Mouse (Mus musculus) CH12.LX (cell line): ENCODE results near the gene Cables2. TPM values are rescaled to one million over a fixed set of nuclear protein-coding genes. Genes with fewer than 3 reads are reported as not detected.

Experiments
- DNase-seq: peaks from one replicate; pipeline ENCODE4 v3.0.0-alpha.2; 2013; ENCODE audit errors: extremely low read depth
- H3K27ac ChIP-seq: 2 replicates; pipeline ENCODE4 v1.5.1; 2012; ENCODE audit warnings: low read depth, mild to moderate bottlenecking, control low read depth, moderate library complexity; ENCODE audit not compliant: insufficient read depth
- H3K27me3 ChIP-seq: replicated peaks from 2 replicates; pipeline ENCODE3; 2012; ENCODE audit warnings: inconsistent platforms
- H3K36me3 ChIP-seq, 2 experiments: replicated peaks in 1 of 2; 2 replicates each; pipeline versions ENCODE3 to v1.6.1; 2012; ENCODE audit warnings: inconsistent platforms in 1 of 2, low read length in 1 of 2, mild to moderate bottlenecking in 1 of 2, mixed read lengths in 1 of 2, moderate library complexity in 1 of 2; ENCODE audit not compliant: control insufficient read depth in 1 of 2, insufficient read depth in 1 of 2
- H3K4me1 ChIP-seq, 2 experiments: 2 replicates each; pipeline ENCODE4 v1.6.1; 2012; ENCODE audit warnings: inconsistent platforms in 1 of 2, moderate library complexity in 1 of 2; ENCODE audit not compliant: insufficient read depth in 2 of 2, control insufficient read depth in 1 of 2
- H3K4me2 ChIP-seq: 2 replicates; pipeline ENCODE4 v1.6.1; 2012; ENCODE audit warnings: low read depth, mild to moderate bottlenecking, control low read depth; ENCODE audit not compliant: poor library complexity, insufficient read depth, severe bottlenecking
- H3K4me3 ChIP-seq, 3 experiments: fragments of 150-350 bp in 1 of 3; sonication (generic) in 1 of 3; replicated peaks in 1 of 3; 2 replicates each; pipeline versions ENCODE3 to v1.5.1; 2011 to 2012; ENCODE audit warnings: low read depth in 2 of 3, low read length in 2 of 3, mild to moderate bottlenecking in 2 of 3, moderate library complexity in 2 of 3, control low read depth in 1 of 3, improper control_type of control experiment in 1 of 3, inconsistent platforms in 1 of 3, mixed read lengths in 1 of 3; ENCODE audit not compliant: poor library complexity in 1 of 3
- H3K79me2 ChIP-seq: replicated peaks from 2 replicates; pipeline ENCODE4 v1.6.1; 2012; ENCODE audit warnings: mild to moderate bottlenecking, moderate library complexity; ENCODE audit not compliant: control insufficient read depth, poor library complexity, insufficient read depth, severe bottlenecking; ENCODE audit errors: extremely low read depth
- H3K9ac ChIP-seq: 2 replicates; pipeline ENCODE4 v1.6.1; 2012; ENCODE audit warnings: low read depth, mild to moderate bottlenecking, control low read depth, moderate library complexity; ENCODE audit not compliant: insufficient read depth
- H3K9me3 ChIP-seq: replicated peaks from 2 replicates; pipeline ENCODE3; 2012; ENCODE audit warnings: low read length, inconsistent platforms, mixed read lengths
- BHLHE40 ChIP-seq: IDR thresholded peaks from 2 replicates; pipeline ENCODE4 v1.6.1; 2011; ENCODE audit warnings: mild to moderate bottlenecking, low read depth, low read length, improper control_type of control experiment
- CHD1 ChIP-seq: IDR thresholded peaks from 2 replicates; pipeline ENCODE4 v1.6.1; 2012; ENCODE audit warnings: low read depth, low read length, improper control_type of control experiment, inconsistent platforms
- CHD2 ChIP-seq: IDR thresholded peaks from 2 replicates; pipeline ENCODE4 v1.6.1; 2011; ENCODE audit warnings: low read length, improper control_type of control experiment
- ELF1 ChIP-seq: IDR thresholded peaks from 2 replicates; pipeline ENCODE4 v1.6.1; 2014; ENCODE audit warnings: low read depth, mild to moderate bottlenecking, inconsistent platforms, low read length, improper control_type of control experiment
- EP300 ChIP-seq: IDR thresholded peaks from 2 replicates; pipeline ENCODE4 v1.6.1; 2011; ENCODE audit warnings: low read length, improper control_type of control experiment
- ETS1 ChIP-seq: conservative IDR thresholded peaks from 2 replicates; pipeline ENCODE4 v1.6.1; 2012; ENCODE audit warnings: low read depth, mild to moderate bottlenecking, inconsistent platforms, low read length, improper control_type of control experiment, moderate library complexity
- GABPA ChIP-seq: IDR thresholded peaks from 2 replicates; pipeline ENCODE4 v1.6.1; 2012; ENCODE audit warnings: low read depth, low read length, improper control_type of control experiment, inconsistent platforms; ENCODE audit not compliant: insufficient replicate concordance
- HCFC1 ChIP-seq: IDR thresholded peaks from 2 replicates; pipeline ENCODE4 v1.6.1; 2012; ENCODE audit warnings: low read depth, mild to moderate bottlenecking, inconsistent platforms, low read length, improper control_type of control experiment
- IRF4 ChIP-seq: IDR thresholded peaks from 2 replicates; pipeline ENCODE4 v1.6.1; 2014; ENCODE audit warnings: low read depth, mild to moderate bottlenecking, inconsistent platforms, low read length, improper control_type of control experiment
- JUN ChIP-seq: IDR thresholded peaks from 2 replicates; pipeline ENCODE4 v1.6.1; 2011; ENCODE audit warnings: low read depth, mild to moderate bottlenecking, low read length, improper control_type of control experiment, moderate library complexity; ENCODE audit not compliant: insufficient read depth
- KAT2A ChIP-seq: IDR thresholded peaks from 2 replicates; pipeline ENCODE4 v1.6.1; 2012; ENCODE audit warnings: low read length, improper control_type of control experiment, inconsistent platforms; ENCODE audit not compliant: insufficient replicate concordance
- MAX ChIP-seq: IDR thresholded peaks from 2 replicates; pipeline ENCODE4 v1.6.1; 2011; ENCODE audit warnings: low read length, improper control_type of control experiment
- MAZ ChIP-seq: IDR thresholded peaks from 2 replicates; pipeline ENCODE4 v1.6.1; 2012; ENCODE audit warnings: low read depth, mild to moderate bottlenecking, inconsistent platforms, low read length, improper control_type of control experiment, moderate library complexity
- MEF2A ChIP-seq: IDR thresholded peaks from 2 replicates; pipeline ENCODE4 v1.6.1; 2014; ENCODE audit warnings: low read depth, mild to moderate bottlenecking, inconsistent platforms, low read length, improper control_type of control experiment, borderline replicate concordance
- MXI1 ChIP-seq: IDR thresholded peaks from 2 replicates; pipeline ENCODE4 v1.6.1; 2011; ENCODE audit warnings: mild to moderate bottlenecking, low read depth, low read length, improper control_type of control experiment
- NELFE ChIP-seq: IDR thresholded peaks from 2 replicates; pipeline ENCODE4 v1.6.1; 2011; ENCODE audit warnings: low read depth, low read length, improper control_type of control experiment
- PAX5 ChIP-seq: IDR thresholded peaks from 2 replicates; pipeline ENCODE4 v1.6.1; 2012; ENCODE audit warnings: low read length, inconsistent platforms, mixed read lengths
- POLR2A ChIP-seq: IDR thresholded peaks from 2 replicates; pipeline ENCODE4 v1.6.1; 2011; ENCODE audit warnings: low read depth, mild to moderate bottlenecking, improper control_type of control experiment, low read length
- POLR2AphosphoS2 ChIP-seq: IDR thresholded peaks from 2 replicates; pipeline ENCODE4 v1.6.1; 2011; ENCODE audit warnings: low read depth, low read length, improper control_type of control experiment
- RAD21 ChIP-seq: IDR thresholded peaks from 2 replicates; pipeline ENCODE4 v1.6.1; 2011; ENCODE audit warnings: low read depth, mild to moderate bottlenecking, low read length, improper control_type of control experiment, moderate library complexity
- RCOR1 ChIP-seq: conservative IDR thresholded peaks from 2 replicates; pipeline ENCODE4 v1.6.1; 2012; ENCODE audit warnings: low read depth, mild to moderate bottlenecking, inconsistent platforms, low read length, improper control_type of control experiment
- SMC3 ChIP-seq: IDR thresholded peaks from 2 replicates; pipeline ENCODE4 v1.6.1; 2011; ENCODE audit warnings: low read depth, low read length, improper control_type of control experiment
- TBP ChIP-seq: conservative IDR thresholded peaks from 2 replicates; pipeline ENCODE4 v1.6.1; 2011; ENCODE audit warnings: low read depth, low read length, improper control_type of control experiment
- TCF12 ChIP-seq: IDR thresholded peaks from 2 replicates; pipeline ENCODE4 v1.6.1; 2014; ENCODE audit warnings: low read depth, mild to moderate bottlenecking, inconsistent platforms, low read length, improper control_type of control experiment
- UBTF ChIP-seq: IDR thresholded peaks from 2 replicates; pipeline ENCODE4 v1.6.1; 2012; ENCODE audit warnings: low read depth, mild to moderate bottlenecking, inconsistent platforms, low read length, improper control_type of control experiment, moderate library complexity
- USF1 ChIP-seq: IDR thresholded peaks from 2 replicates; pipeline ENCODE4 v1.6.1; 2014; ENCODE audit warnings: low read depth, mild to moderate bottlenecking, inconsistent platforms, low read length, improper control_type of control experiment
- USF2 ChIP-seq: conservative IDR thresholded peaks from 2 replicates; pipeline ENCODE4 v1.6.1; 2011; ENCODE audit warnings: low read depth, low read length, improper control_type of control experiment
- ZNF384 ChIP-seq: IDR thresholded peaks from 2 replicates; pipeline ENCODE4 v1.6.1; 2012; ENCODE audit warnings: low read depth, low read length, improper control_type of control experiment, inconsistent platforms
- dilution Hi-C: fragments of 300-500 bp; cut with MboI; formaldehyde crosslinking; loops from 2 replicates; pipeline ENCODE4 v1.14.3; 2020; ENCODE audit warnings: low sequenced_read_pairs; ENCODE audit not compliant: extremely low pct_unique_long_range_greater_than_20kb, extremely low pct_ligation_motif_present
- in situ Hi-C: fragments of 300-500 bp; cut with MboI; formaldehyde crosslinking; loops from 3 replicates; pipeline ENCODE4 v1.14.3; 2019; ENCODE audit warnings: low sequenced_read_pairs, low pct_ligation_motif_present, low pct_unique_long_range_greater_than_20kb, mixed read lengths
- polyA plus RNA-seq: library from polyadenylated mRNA; unstranded; fragments of >175 nt; gene quantifications from 2 replicates; pipeline ENCODE4 v1.2.1, GENCODE M21; 2012; ENCODE audit warnings: low read depth; ENCODE audit not compliant: insufficient read length
- total RNA-seq, 2 experiments: library from RNA; depleted of rRNA; stranded (reverse); fragments of 300-350 nt in 1 of 2; fragments of >200 nt in 1 of 2; gene quantifications; 2 replicates each; pipeline ENCODE4 v1.2.3; 2012 to 2014

Cables2 gene
- total and polyA plus RNA-seq, 3 experiments = 13.0 to 29.9 (median 17.2) TPM

GRCm38 (mm10) chr2:180292026-180292425 lies 18.7 kb upstream of the Cables2 start:
- Histone ChIP-seq H3K79me2 (no peaks in the 10 kb centered on the region), H3K4me3 (no peak overlapping the region)
- dilution Hi-C loops = no loop called here

GRCm38 (mm10) chr2:180291566-180291965 lies 18.3 kb upstream of the Cables2 start:
- Histone ChIP-seq H3K4me3 (no peak overlapping the region), H3K4me1 (no peaks in the 10 kb centered on the region; a peak in 1 of 4 replicates), H3K27ac (no peak overlapping the region), H3K4me2 (no peak overlapping the region), H3K27me3 (peaks cover 57% of the 10 kb centered on the region), H3K79me2 (no peaks in the 10 kb centered on the region), H3K9ac (no peak overlapping the region), H3K36me3 (no peaks in the 10 kb centered on the region), H3K9me3 (no peaks in the 10 kb centered on the region)
- in situ Hi-C loops (no loop called here), dilution Hi-C loops (no loop called here)
- no peak for DNase-seq
- TF ChIP-seq BHLHE40 = no peak
- TF ChIP-seq CHD2 = no peak
- TF ChIP-seq SMC3 = no peak
- no peak for TF ChIP-seq ZNF384
- no peak for TF ChIP-seq POLR2A
- TF ChIP-seq RAD21 = no peak
- TF ChIP-seq NELFE = no peak
- no peak for TF ChIP-seq MAX
- no peak for TF ChIP-seq MAZ
- TF ChIP-seq KAT2A = no peak
- TF ChIP-seq JUN = no peak
- no peak for TF ChIP-seq USF1
- TF ChIP-seq TCF12 = no peak
- no peak for TF ChIP-seq PAX5
- no peak for TF ChIP-seq ELF1
- no peak for TF ChIP-seq EP300

More at GRCm38 (mm10) chr2:180292026-180292425, 18.7 kb upstream of the Cables2 start:
- Histone ChIP-seq H3K4me2 (no peak overlapping the region), H3K36me3 (no peaks in the 10 kb centered on the region), H3K27ac (no peak overlapping the region), H3K4me1 (no peaks in the 10 kb centered on the region; a peak in 1 of 4 replicates), H3K9ac (no peak overlapping the region), H3K27me3 (peaks cover 52% of the 10 kb centered on the region), H3K9me3 (no peaks in the 10 kb centered on the region)
- TF ChIP-seq RCOR1 = no peak
- TF ChIP-seq POLR2AphosphoS2 = no peak
- TF ChIP-seq GABPA = no peak
- TF ChIP-seq PAX5 = no peak
- TF ChIP-seq MXI1 = no peak
- TF ChIP-seq MAZ = no peak
- no peak for TF ChIP-seq HCFC1
- no peak for TF ChIP-seq TBP
- no peak for TF ChIP-seq JUN
- no peak for TF ChIP-seq CHD1
- no peak for TF ChIP-seq KAT2A
- no peak for TF ChIP-seq UBTF
- no peak for TF ChIP-seq TCF12
- no peak for TF ChIP-seq MEF2A
- no peak for TF ChIP-seq ETS1
- no peak for TF ChIP-seq IRF4
- TF ChIP-seq USF2 = no peak
- no peak for TF ChIP-seq ELF1
- in situ Hi-C loops = no loop called here
- no peak for DNase-seq
